Mouse (Mus musculus): ENCODE data around the gene Gtf3c4.

Gene Gtf3c4

GRCm38 (mm10) chr2:28840222-28840951 is at the start of gene Gtf3c4, which contains the start of gene Ddx31:
Gene Gtf3c4 (minus strand): TSS chr2:28840360.
Gene Ddx31 (plus strand): TSS chr2:28840406.
- DNase-seq = peak; percentile 93 to 95

GRCm38 (mm10) chr2:28884914-28885313 is 44.8 kb upstream of the Gtf3c4 start:
- DNase-seq = no peak

GRCm38 (mm10) chr2:28882826-28883485 is 42.8 kb upstream of the Gtf3c4 start:
- DNase-seq = no peak

- DNase-seq = no peak
Observed at GRCm38 (mm10) chr2:28882047-28882446, 41.9 kb upstream of the Gtf3c4 start.

- DNase-seq = no peak
Observed at GRCm38 (mm10) chr2:28881275-28881674, 41.1 kb upstream of the Gtf3c4 start.

GRCm38 (mm10) chr2:28875554-28875953 is 35.4 kb upstream of the Gtf3c4 start:
- no peak for DNase-seq

GRCm38 (mm10) chr2:28867495-28867894 is 27.3 kb upstream of the Gtf3c4 start:
- DNase-seq = no peak

GRCm38 (mm10) chr2:28863857-28864256 is 23.7 kb upstream of the Gtf3c4 start:
- peak in 1 of 2 experiments; percentile 1 for DNase-seq

GRCm38 (mm10) chr2:28860678-28861423 is 20.7 kb upstream of the Gtf3c4 start:
- no peak for DNase-seq

GRCm38 (mm10) chr2:28859303-28859702 is 19.1 kb upstream of the Gtf3c4 start:
- no peak for DNase-seq

- no peak for DNase-seq
Observed at GRCm38 (mm10) chr2:28855773-28856172, 15.6 kb upstream of the Gtf3c4 start.

- no peak for DNase-seq
Observed at GRCm38 (mm10) chr2:28852594-28852993, 12.4 kb upstream of the Gtf3c4 start.

GRCm38 (mm10) chr2:28848879-28849278 is 8.7 kb upstream of the Gtf3c4 start:
- DNase-seq = no peak

- no peak for DNase-seq
Observed at GRCm38 (mm10) chr2:28842042-28842441, 1.9 kb upstream of the Gtf3c4 start.

- no peak for DNase-seq
Observed at GRCm38 (mm10) chr2:28839501-28840221, 499 bp downstream of the Gtf3c4 start.

- no peak for DNase-seq
Observed at GRCm38 (mm10) chr2:28836181-28836940, 3.8 kb downstream of the Gtf3c4 start.

GRCm38 (mm10) chr2:28829265-28829664 is 10.9 kb downstream of the Gtf3c4 start:
- DNase-seq = no peak

- no peak for DNase-seq
Observed at GRCm38 (mm10) chr2:28818866-28819265, 21.3 kb downstream of the Gtf3c4 start.

- no peak for DNase-seq
Observed at GRCm38 (mm10) chr2:28810260-28811013, 29.7 kb downstream of the Gtf3c4 start.

GRCm38 (mm10) chr2:28808841-28809240 is 31.3 kb downstream of the Gtf3c4 start:
- DNase-seq = no peak

GRCm38 (mm10) chr2:28803406-28803805 is 36.8 kb downstream of the Gtf3c4 start:
- DNase-seq = no peak

Measured in B cell, adult 2 months (primary cell).